Mouse (Mus musculus): ENCODE measurements around the gene Hus1.

Hus1 gene

GRCm38 (mm10) chr11:8973166-8973565, 37.8 kb downstream of the Hus1 start, which contains the start of gene Pkd1l1:
Gene Pkd1l1, minus strand, starts transcription at chr11:8973266.
- DNase-seq = no peak

- DNase-seq = no peak
These were observed 38.9 kb downstream of the Hus1 start for GRCm38 (mm10) chr11:8972093-8972492.

- no peak for DNase-seq
These were observed 40.5 kb downstream of the Hus1 start for GRCm38 (mm10) chr11:8970509-8970908.

- no peak for DNase-seq
These were observed 42.9 kb downstream of the Hus1 start for GRCm38 (mm10) chr11:8968094-8968493.

- DNase-seq = no peak
These were observed 52.4 kb downstream of the Hus1 start for GRCm38 (mm10) chr11:8958572-8958971.

- DNase-seq = peak; percentile 71
These were observed 52.9 kb downstream of the Hus1 start for GRCm38 (mm10) chr11:8958108-8958507.

GRCm38 (mm10) chr11:8957023-8957422, 54.0 kb downstream of the Hus1 start:
- DNase-seq = no peak

GRCm38 (mm10) chr11:8955678-8956077, 55.3 kb downstream of the Hus1 start:
- peak; percentile 31 for DNase-seq

GRCm38 (mm10) chr11:8949765-8950430, 61.1 kb downstream of the Hus1 start:
- DNase-seq = peak; percentile 40

GRCm38 (mm10) chr11:8948871-8949270, 62.1 kb downstream of the Hus1 start:
- no peak for DNase-seq

GRCm38 (mm10) chr11:8944114-8944513, 66.9 kb downstream of the Hus1 start:
- no peak for DNase-seq

Data from kidney, adult 9 months (tissue).